Mouse (Mus musculus): ENCODE results near the gene Gm34653.

- TF ChIP-seq CTCF (IDR thresholded peaks at IDR 0.05; ENCODE audit: borderline replicate concordance, insufficient read depth, low read depth, low read length), result no peak
- TF ChIP-seq POLR2A (IDR thresholded peaks at IDR 0.05; ENCODE audit: borderline replicate concordance, insufficient read depth, low read length), result no peak
Observed at GRCm38 (mm10) chr2:34812706-34813105, 20.1 kb upstream of the Gm34653 start.
